Mouse (Mus musculus): ENCODE measurements around the gene Orai1.
A peak's percentile ranks its signal among the peaks of the same experiment; 100 is the strongest.

The Orai1 gene

GRCm38 (mm10) chr5:123067395-123067995, 52.6 kb downstream of the Orai1 start:
- ATAC-seq (ENCODE audit: low TSS enrichment): no peak

GRCm38 (mm10) chr5:123068115-123068514, 53.2 kb downstream of the Orai1 start, which contains the start of gene Tmem120b:
TSS of gene Tmem120b (plus strand) at chr5:123068415.
- ATAC-seq (ENCODE audit: low TSS enrichment): no peak

- ATAC-seq (ENCODE audit: low TSS enrichment): no peak
Observed at GRCm38 (mm10) chr5:123068714-123069113, 53.8 kb downstream of the Orai1 start.

GRCm38 (mm10) chr5:123075576-123076418, 60.9 kb downstream of the Orai1 start:
- peak; percentile 92 for ATAC-seq (ENCODE audit: low TSS enrichment)

- ATAC-seq (ENCODE audit: low TSS enrichment): peak; percentile 50
Observed at GRCm38 (mm10) chr5:123076419-123077281, 61.8 kb downstream of the Orai1 start.

- ATAC-seq (ENCODE audit: low TSS enrichment): no peak
Observed at GRCm38 (mm10) chr5:123079568-123079967, 64.7 kb downstream of the Orai1 start.

GRCm38 (mm10) chr5:123080041-123080440, 65.2 kb downstream of the Orai1 start:
- no peak for ATAC-seq (ENCODE audit: low TSS enrichment)
